Mouse (Mus musculus) heart, embryonic 13.5 days (tissue): ENCODE data around the gene Pip5kl1. TPM values are rescaled to one million over a fixed set of nuclear protein-coding genes. Genes with fewer than 3 reads are reported as not detected.

Experiments used
- ATAC-seq: fragments of 200-750 bp; cut with Nextera tagmentation; 2 replicates; pipeline ENCODE4 v1.8.0; 2017; ENCODE audit warnings: moderate TSS enrichment; ENCODE audit not compliant: insufficient number of reproducible peaks, low FRiP score, low TSS enrichment; ENCODE audit errors: extremely low read depth
- H3K27ac ChIP-seq: fragments of 300-500 bp; sonication (generic); replicated peaks from 2 replicates; pipeline ENCODE4 v1.5.1; 2015; ENCODE audit warnings: moderate library complexity, mild to moderate bottlenecking, inconsistent platforms
- H3K27me3 ChIP-seq: fragments of 300-500 bp; sonication (generic); replicated peaks from 2 replicates; pipeline ENCODE4 v1.6.1; 2015; ENCODE audit warnings: mild to moderate bottlenecking, inconsistent platforms
- H3K36me3 ChIP-seq: fragments of 300-500 bp; sonication (generic); 2 replicates; pipeline ENCODE4 v1.6.1; 2015; ENCODE audit warnings: mild to moderate bottlenecking, inconsistent platforms
- H3K4me1 ChIP-seq: fragments of 300-500 bp; sonication (generic); 2 replicates; pipeline ENCODE4 v1.6.1; 2015; ENCODE audit warnings: inconsistent platforms
- H3K4me2 ChIP-seq: fragments of 300-500 bp; sonication (generic); 2 replicates; pipeline ENCODE4 v1.6.1; 2015; ENCODE audit warnings: inconsistent platforms, mild to moderate bottlenecking, moderate library complexity
- H3K4me3 ChIP-seq: fragments of 300-500 bp; sonication (generic); 2 replicates; pipeline ENCODE4 v1.5.1; 2015; ENCODE audit warnings: moderate library complexity, mild to moderate bottlenecking, inconsistent platforms
- H3K9ac ChIP-seq: fragments of 300-500 bp; sonication (generic); 2 replicates; pipeline ENCODE4 v1.6.1; 2015; ENCODE audit warnings: inconsistent platforms, mild to moderate bottlenecking, moderate library complexity
- H3K9me3 ChIP-seq: fragments of 300-500 bp; sonication (generic); 2 replicates; pipeline ENCODE4 v1.6.1; 2016; ENCODE audit warnings: inconsistent platforms
- WGBS: fragments of 180-500 bp; shearing (Covaris S2); methylation state at CpG from one replicate; pipeline ENCODE4 v1.1.7; 2015; ENCODE audit warnings: mixed read lengths; 5-methylcytosine and 5-hydroxymethylcytosine counted together
- polyA plus RNA-seq: library from polyadenylated mRNA; unstranded; fragments of >200 nt; fragmentation: Nextera tagmentation; extraction: Ambion mirVana; gene quantifications from 2 replicates; pipeline ENCODE4 v1.2.1, GENCODE M21; 2015

Gene Pip5kl1
- polyA plus RNA-seq, 1 experiment from 2014 or later = not detected

GRCm38 (mm10) chr2:32621517-32621859 is 46.9 kb downstream of the Pip5kl1 start, which contains the start of gene Ak1:
Ak1 (plus strand) TSS chr2:32621758.
- Histone ChIP-seq H3K27ac (peak within 1 kb of the TSS; percentile 99), H3K4me2 (peak within 1 kb of the TSS; percentile 57), H3K36me3 (peaks cover 29% of the 10 kb centered on the region), H3K4me3 (peak within 1 kb of the TSS; percentile 14; the same call in 1 of the 2 replicates), H3K9ac (peak within 1 kb of the TSS; percentile 76), H3K27me3 (no peaks in the 10 kb centered on the region), H3K4me1 (peaks cover 73% of the 10 kb centered on the region), H3K9me3 (no peaks in the 10 kb centered on the region)
- ATAC-seq = no peak
- WGBS = 8% methylated on average over 7 of the region's 7 CpGs

GRCm38 (mm10) chr2:32624111-32624748 is 49.6 kb downstream of the Pip5kl1 start:
- H3K4me1 ChIP-seq = peaks cover 93% of the 10 kb centered on the region
- no peak overlapping the region for H3K4me2 ChIP-seq
- H3K36me3 ChIP-seq = peaks cover 2% of the 10 kb centered on the region
- peak overlapping the region; percentile 87 for H3K9ac ChIP-seq
- peak overlapping the region; percentile 99 for H3K27ac ChIP-seq
- 70% methylated on average over 5 of the region's 5 CpGs for WGBS
- no peak for ATAC-seq
- no peaks in the 10 kb centered on the region for H3K9me3 ChIP-seq
- no peak overlapping the region for H3K4me3 ChIP-seq
- no peaks in the 10 kb centered on the region for H3K27me3 ChIP-seq

GRCm38 (mm10) chr2:32625212-32625872 is 50.7 kb downstream of the Pip5kl1 start:
- Histone ChIP-seq H3K27me3 (no peaks in the 10 kb centered on the region), H3K9me3 (no peaks in the 10 kb centered on the region), H3K4me1 (peaks cover 87% of the 10 kb centered on the region), H3K4me3 (peak overlapping the region; percentile 49), H3K9ac (peak overlapping the region; percentile 87), H3K4me2 (peak overlapping the region; percentile 78), H3K27ac (peak overlapping the region; percentile 99), H3K36me3 (peaks cover 4% of the 10 kb centered on the region)
- WGBS = 1% methylated on average over 13 of the region's 13 CpGs
- ATAC-seq = no peak

- H3K27ac ChIP-seq = peak overlapping the region; percentile 99
- 33% methylated on average over 5 of the region's 5 CpGs for WGBS
- peaks cover 79% of the 10 kb centered on the region for H3K4me1 ChIP-seq
- no peaks in the 10 kb centered on the region for H3K9me3 ChIP-seq
- H3K4me2 ChIP-seq = peak overlapping the region; percentile 78
- ATAC-seq = peak; percentile 40; the same call in 1 of the 2 replicates
- peak overlapping the region; percentile 49 for H3K4me3 ChIP-seq
- peak overlapping the region; percentile 87 for H3K9ac ChIP-seq
- peaks cover 12% of the 10 kb centered on the region for H3K36me3 ChIP-seq
- no peaks in the 10 kb centered on the region for H3K27me3 ChIP-seq
Observed at GRCm38 (mm10) chr2:32625873-32626694, 51.5 kb downstream of the Pip5kl1 start.

GRCm38 (mm10) chr2:32627266-32628043 is 52.9 kb downstream of the Pip5kl1 start:
- Histone ChIP-seq H3K4me3 (peak overlapping the region; percentile 49), H3K27me3 (no peaks in the 10 kb centered on the region), H3K4me1 (peaks cover 72% of the 10 kb centered on the region), H3K9me3 (no peaks in the 10 kb centered on the region), H3K27ac (peak overlapping the region; percentile 99), H3K36me3 (peaks cover 22% of the 10 kb centered on the region), H3K9ac (peak overlapping the region; percentile 87), H3K4me2 (peak overlapping the region; percentile 78)
- 58% methylated on average over 19 of the region's 20 CpGs for WGBS
- ATAC-seq = no peak

GRCm38 (mm10) chr2:32628044-32628550 is 53.5 kb downstream of the Pip5kl1 start:
- Histone ChIP-seq H3K4me1 (peaks cover 66% of the 10 kb centered on the region), H3K36me3 (peaks cover 28% of the 10 kb centered on the region), H3K9me3 (no peaks in the 10 kb centered on the region), H3K4me3 (peak overlapping the region; percentile 49), H3K9ac (peak overlapping the region; percentile 87), H3K4me2 (peak overlapping the region; percentile 78), H3K27me3 (no peaks in the 10 kb centered on the region), H3K27ac (peak overlapping the region; percentile 99)
- ATAC-seq = no peak
- 45% methylated on average over 4 of the region's 4 CpGs for WGBS

- Histone ChIP-seq H3K27ac (peak overlapping the region; percentile 99), H3K4me1 (peaks cover 70% of the 10 kb centered on the region), H3K9ac (peak overlapping the region; percentile 87), H3K27me3 (no peaks in the 10 kb centered on the region), H3K4me2 (peak overlapping the region; percentile 78), H3K4me3 (peak overlapping the region; percentile 49), H3K36me3 (peaks cover 35% of the 10 kb centered on the region), H3K9me3 (no peaks in the 10 kb centered on the region)
- no peak for ATAC-seq
- 30% methylated on average over 5 of the region's 5 CpGs for WGBS
Observed at GRCm38 (mm10) chr2:32628729-32629128, 54.1 kb downstream of the Pip5kl1 start.

GRCm38 (mm10) chr2:32629276-32629976 is 54.8 kb downstream of the Pip5kl1 start:
- ATAC-seq = no peak
- Histone ChIP-seq H3K4me2 (peak overlapping the region; percentile 78), H3K27ac (peak overlapping the region; percentile 99), H3K27me3 (no peaks in the 10 kb centered on the region), H3K4me3 (peak overlapping the region; percentile 49; the same call in 1 of the 2 replicates), H3K9me3 (no peaks in the 10 kb centered on the region), H3K4me1 (peaks cover 71% of the 10 kb centered on the region), H3K36me3 (peaks cover 42% of the 10 kb centered on the region), H3K9ac (peak overlapping the region; percentile 87)
- WGBS = 52% methylated on average over 9 of the region's 9 CpGs

- H3K4me1 ChIP-seq = peaks cover 68% of the 10 kb centered on the region
- peaks cover 48% of the 10 kb centered on the region for H3K36me3 ChIP-seq
- H3K27me3 ChIP-seq = no peaks in the 10 kb centered on the region
- no peak overlapping the region for H3K4me2 ChIP-seq
- H3K9ac ChIP-seq = 0 out of 2 replicates have a peak overlapping the region, but pooled peaks have one; percentile 19
- H3K9me3 ChIP-seq = no peaks in the 10 kb centered on the region
- no peak for ATAC-seq
- H3K4me3 ChIP-seq = no peak overlapping the region
- 75% methylated on average over 7 of the region's 9 CpGs for WGBS
- peak overlapping the region; percentile 99; the same call in 1 of the 2 replicates for H3K27ac ChIP-seq
Observed at GRCm38 (mm10) chr2:32630036-32630435, 55.4 kb downstream of the Pip5kl1 start.

GRCm38 (mm10) chr2:32631046-32631445 is 56.4 kb downstream of the Pip5kl1 start:
- Histone ChIP-seq H3K4me3 (no peak overlapping the region), H3K36me3 (peaks cover 50% of the 10 kb centered on the region), H3K9me3 (no peaks in the 10 kb centered on the region), H3K27me3 (no peaks in the 10 kb centered on the region), H3K4me2 (no peak overlapping the region), H3K9ac (no peak overlapping the region), H3K4me1 (peaks cover 58% of the 10 kb centered on the region), H3K27ac (no peak overlapping the region)
- 81% methylated on average over 10 of the region's 10 CpGs for WGBS
- no peak for ATAC-seq
